Mouse (Mus musculus) limb, embryonic 12.5 days (tissue): ENCODE results near the gene Commd6. TPM values are rescaled to one million over a fixed set of nuclear protein-coding genes. Genes with fewer than 3 reads are reported as not detected.

ENCODE experiments used
- ATAC-seq: fragments of 200-750 bp; cut with Nextera tagmentation; 2 replicates; pipeline ENCODE4 v1.8.0; 2017; ENCODE audit warnings: low read depth, moderate TSS enrichment; ENCODE audit not compliant: insufficient number of reproducible peaks, insufficient read depth, low FRiP score, low TSS enrichment
- H3K27ac ChIP-seq: fragments of 300-500 bp; sonication (generic); 2 replicates; pipeline ENCODE4 v1.5.1; 2016; ENCODE audit warnings: mild to moderate bottlenecking, moderate library complexity
- H3K27me3 ChIP-seq: fragments of 300-500 bp; sonication (generic); 2 replicates; pipeline ENCODE4 v1.6.1; 2016; ENCODE audit warnings: mild to moderate bottlenecking, moderate library complexity
- H3K36me3 ChIP-seq: fragments of 300-500 bp; sonication (generic); 2 replicates; pipeline ENCODE4 v1.6.1; 2016; ENCODE audit warnings: mild to moderate bottlenecking, moderate library complexity
- H3K4me1 ChIP-seq: fragments of 300-500 bp; sonication (generic); replicated peaks from 2 replicates; pipeline ENCODE4 v1.6.1; 2016
- H3K4me2 ChIP-seq: fragments of 300-500 bp; sonication (generic); 2 replicates; pipeline ENCODE4 v1.6.1; 2016; ENCODE audit warnings: mild to moderate bottlenecking, moderate library complexity
- H3K4me3 ChIP-seq: fragments of 300-500 bp; sonication (generic); replicated peaks from 2 replicates; pipeline ENCODE4 v1.5.1; 2016; ENCODE audit warnings: mild to moderate bottlenecking
- H3K9ac ChIP-seq: fragments of 300-500 bp; sonication (generic); replicated peaks from 2 replicates; pipeline ENCODE4 v1.6.1; 2016; ENCODE audit warnings: mild to moderate bottlenecking, moderate library complexity
- H3K9me3 ChIP-seq: fragments of 300-500 bp; sonication (generic); 2 replicates; pipeline ENCODE4 v1.6.1; 2016; ENCODE audit warnings: mild to moderate bottlenecking, moderate library complexity
- WGBS: fragments of 180-500 bp; shearing (Covaris S2); methylation state at CpG from one replicate; pipeline ENCODE4 v1.1.7; 2016; 5-methylcytosine and 5-hydroxymethylcytosine counted together
- polyA plus RNA-seq: library from polyadenylated mRNA; unstranded; fragments of >200 nt; fragmentation: Nextera tagmentation; extraction: Ambion mirVana; gene quantifications from 2 replicates; pipeline ENCODE4 v1.2.1, GENCODE M21; 2016

Commd6 gene
- polyA plus RNA-seq, result 82.6 and 90.1 TPM in 2 replicates

GRCm38 (mm10) chr14:101640153-101640843 is at the start of gene Commd6:
Commd6 (minus strand) TSS chr14:101640686.
- peak within 1 kb of the TSS; percentile 76 for H3K4me2 ChIP-seq
- no peaks in the 10 kb centered on the region for H3K9me3 ChIP-seq
- H3K4me3 ChIP-seq, result peak within 1 kb of the TSS; percentile 82
- peak within 1 kb of the TSS; percentile 73 for H3K9ac ChIP-seq
- peak within 1 kb of the TSS; percentile 66 for H3K27ac ChIP-seq
- H3K4me1 ChIP-seq, result no peaks in the 10 kb centered on the region; the same call in 1 of the 2 replicates
- peak; percentile 96 for ATAC-seq
- under 1% methylated on average over 39 of the region's 39 CpGs for WGBS
- H3K27me3 ChIP-seq, result no peaks in the 10 kb centered on the region
- 0 out of 2 replicates have a peak, but pooled peaks cover 5% of the 10 kb centered on the region for H3K36me3 ChIP-seq

DNA sequence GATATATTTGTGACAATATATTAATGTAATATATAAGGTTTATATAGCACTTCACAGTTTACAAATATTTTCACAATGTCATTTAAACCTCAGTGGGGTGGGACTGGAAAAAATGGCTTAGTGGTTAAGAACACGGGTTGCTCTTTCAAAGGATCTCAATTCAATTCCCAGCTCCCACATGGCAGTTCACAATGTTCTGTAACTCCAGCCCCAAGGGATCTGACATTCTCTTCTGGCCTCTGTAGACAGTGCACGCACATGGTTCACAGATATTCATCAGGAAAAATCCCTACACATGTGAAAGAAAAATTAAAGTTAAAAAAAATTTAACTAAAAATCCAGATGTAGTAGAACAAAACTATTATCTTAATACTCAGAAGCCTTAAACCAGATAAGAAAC is 47.9 kb upstream of the Commd6 start:
- WGBS, result 88% methylated on average over 2 of the region's 2 CpGs
- no peak overlapping the region for H3K4me3 ChIP-seq
- ATAC-seq, result no peak

GRCm38 (mm10) chr14:101687696-101688095 is 47.2 kb upstream of the Commd6 start:
- no peaks in the 10 kb centered on the region for H3K9me3 ChIP-seq
- no peak overlapping the region for H3K4me3 ChIP-seq
- ATAC-seq, result no peak
- 92% methylated on average over 6 of the region's 6 CpGs for WGBS
- no peaks in the 10 kb centered on the region for H3K4me1 ChIP-seq
- no peak overlapping the region for H3K4me2 ChIP-seq
- no peaks in the 10 kb centered on the region for H3K27me3 ChIP-seq
- no peak overlapping the region for H3K27ac ChIP-seq
- no peak overlapping the region for H3K9ac ChIP-seq
- peaks cover 12% of the 10 kb centered on the region; the same call in 1 of the 2 replicates for H3K36me3 ChIP-seq

More for the DNA sequence above, 47.9 kb upstream of the Commd6 start:
- Histone ChIP-seq H3K9me3 (no peaks in the 10 kb centered on the region), H3K9ac (no peak overlapping the region), H3K27me3 (no peaks in the 10 kb centered on the region), H3K27ac (no peak overlapping the region), H3K4me1 (no peaks in the 10 kb centered on the region), H3K36me3 (peaks cover 12% of the 10 kb centered on the region; the same call in 1 of the 2 replicates), H3K4me2 (no peak overlapping the region)

GRCm38 (mm10) chr14:101672226-101672625 is 31.7 kb upstream of the Commd6 start:
- Histone ChIP-seq H3K4me1 (no peaks in the 10 kb centered on the region), H3K27me3 (no peaks in the 10 kb centered on the region), H3K36me3 (peaks cover 37% of the 10 kb centered on the region), H3K4me2 (no peak overlapping the region), H3K4me3 (no peak overlapping the region), H3K9ac (no peak overlapping the region), H3K9me3 (no peaks in the 10 kb centered on the region), H3K27ac (no peak overlapping the region)
- 95% methylated on average over 1 of the region's 1 CpGs for WGBS
- no peak for ATAC-seq

DNA sequence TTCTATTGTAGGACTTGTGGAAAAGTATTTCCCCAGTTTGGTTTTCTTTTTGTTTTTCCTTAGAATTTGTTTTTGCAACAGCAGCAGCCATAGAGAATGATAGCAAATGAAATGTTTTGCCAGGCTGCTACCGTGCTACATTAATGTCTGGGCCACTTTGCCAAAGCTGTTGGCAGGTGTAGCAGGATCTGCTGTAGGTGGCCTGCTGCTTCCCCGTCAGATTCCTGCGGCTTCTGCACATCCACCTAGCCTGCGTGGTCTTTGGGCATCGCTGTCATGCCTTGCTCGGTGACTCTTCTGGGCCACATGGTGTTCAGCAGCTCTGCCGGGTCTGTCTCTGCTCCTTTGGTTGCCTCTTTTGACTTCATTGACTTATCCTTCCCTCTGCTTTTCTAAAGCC is 28.1 kb upstream of the Commd6 start:
- ATAC-seq, result no peak
- Histone ChIP-seq H3K4me1 (no peaks in the 10 kb centered on the region), H3K27ac (no peak overlapping the region), H3K36me3 (peaks cover 37% of the 10 kb centered on the region), H3K27me3 (no peaks in the 10 kb centered on the region), H3K4me3 (no peak overlapping the region), H3K9me3 (no peaks in the 10 kb centered on the region), H3K9ac (no peak overlapping the region), H3K4me2 (no peak overlapping the region)
- 96% methylated on average over 7 of the region's 7 CpGs for WGBS

DNA sequence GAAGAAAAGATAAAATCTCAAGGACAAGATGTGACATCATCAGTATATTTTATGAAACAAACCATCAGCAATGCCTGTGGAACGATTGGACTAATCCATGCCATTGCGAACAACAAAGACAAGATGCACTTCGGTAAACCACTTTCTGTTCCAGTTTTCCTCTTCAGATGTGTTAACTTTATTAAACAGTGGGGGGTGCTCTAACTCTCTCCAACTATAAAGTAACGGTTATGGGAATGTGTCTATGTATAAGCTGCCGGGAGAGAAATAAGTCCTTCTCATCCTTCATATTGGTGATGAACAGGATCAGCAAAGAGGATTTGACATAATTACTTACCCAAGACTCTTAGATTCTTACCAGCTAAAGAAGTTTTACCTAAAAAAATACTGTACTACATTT is 26.1 kb upstream of the Commd6 start:
- Histone ChIP-seq H3K27me3 (no peaks in the 10 kb centered on the region), H3K4me3 (no peak overlapping the region), H3K4me2 (no peak overlapping the region), H3K4me1 (no peaks in the 10 kb centered on the region), H3K36me3 (peaks cover 34% of the 10 kb centered on the region), H3K9me3 (no peaks in the 10 kb centered on the region), H3K27ac (no peak overlapping the region), H3K9ac (no peak overlapping the region)
- ATAC-seq, result no peak
- WGBS, result 84% methylated on average over 5 of the region's 5 CpGs

GRCm38 (mm10) chr14:101666056-101666455 is 25.6 kb upstream of the Commd6 start:
- no peaks in the 10 kb centered on the region for H3K9me3 ChIP-seq
- 89% methylated on average over 7 of the region's 7 CpGs for WGBS

DNA sequence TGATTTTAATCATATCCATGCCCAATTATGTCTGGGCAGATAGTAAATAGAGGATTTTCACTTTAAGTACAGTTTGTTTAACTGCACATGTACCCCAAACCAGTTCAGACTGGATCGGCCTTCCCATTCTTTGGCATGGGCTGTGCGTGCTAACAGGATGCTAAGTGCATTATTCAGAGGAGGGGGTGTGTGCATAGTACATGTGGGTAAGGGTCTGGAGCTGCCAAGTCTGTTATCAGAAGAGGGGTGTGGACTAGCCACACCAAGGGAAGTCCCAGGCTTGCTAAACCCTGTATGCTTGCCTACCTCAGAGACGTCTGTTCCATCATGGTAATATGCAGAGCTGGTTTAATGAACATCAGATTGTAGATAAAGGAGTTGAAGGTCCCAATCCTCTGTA is 23.8 kb upstream of the Commd6 start:
- no peaks in the 10 kb centered on the region for H3K27me3 ChIP-seq
- no peak for ATAC-seq
- no peaks in the 10 kb centered on the region for H3K9me3 ChIP-seq
- whole genome bisulfite sequencing, result 83% methylated on average over 3 of the region's 3 CpGs
- H3K4me1 ChIP-seq, result 0 out of 2 replicates have a peak, but pooled peaks cover under 1% of the 10 kb centered on the region
- peaks cover 22% of the 10 kb centered on the region; the same call in 1 of the 2 replicates for H3K36me3 ChIP-seq
- H3K4me2 ChIP-seq, result no peak overlapping the region
- no peak overlapping the region for H3K9ac ChIP-seq
- H3K27ac ChIP-seq, result no peak overlapping the region
- no peak overlapping the region for H3K4me3 ChIP-seq

More at GRCm38 (mm10) chr14:101666056-101666455, 25.6 kb upstream of the Commd6 start:
- ATAC-seq, result no peak
- H3K36me3 ChIP-seq, result peaks cover 35% of the 10 kb centered on the region
- no peaks in the 10 kb centered on the region for H3K27me3 ChIP-seq
- H3K4me2 ChIP-seq, result no peak overlapping the region
- H3K9ac ChIP-seq, result no peak overlapping the region
- H3K27ac ChIP-seq, result no peak overlapping the region
- H3K4me1 ChIP-seq, result no peaks in the 10 kb centered on the region
- no peak overlapping the region for H3K4me3 ChIP-seq

GRCm38 (mm10) chr14:101661654-101662412 is 21.3 kb upstream of the Commd6 start:
- ATAC-seq, result no peak
- Histone ChIP-seq H3K27me3 (no peaks in the 10 kb centered on the region), H3K4me3 (no peak overlapping the region), H3K9me3 (no peaks in the 10 kb centered on the region), H3K27ac (no peak overlapping the region), H3K36me3 (peaks cover 12% of the 10 kb centered on the region; the same call in 1 of the 2 replicates), H3K9ac (no peak overlapping the region), H3K4me1 (0 out of 2 replicates have a peak, but pooled peaks cover 3% of the 10 kb centered on the region), H3K4me2 (no peak overlapping the region)
- 37% methylated on average over 3 of the region's 3 CpGs for WGBS

- no peak overlapping the region for H3K4me2 ChIP-seq
- no peaks in the 10 kb centered on the region for H3K27me3 ChIP-seq
- no peak overlapping the region for H3K27ac ChIP-seq
- peaks cover 7% of the 10 kb centered on the region; the same call in 1 of the 2 replicates for H3K36me3 ChIP-seq
- H3K4me1 ChIP-seq, result 0 out of 2 replicates have a peak, but pooled peaks cover 6% of the 10 kb centered on the region
- H3K4me3 ChIP-seq, result no peak overlapping the region
- 84% methylated on average over 10 of the region's 10 CpGs for WGBS
- no peak for ATAC-seq
- no peak overlapping the region for H3K9ac ChIP-seq
- no peaks in the 10 kb centered on the region for H3K9me3 ChIP-seq
Observed at GRCm38 (mm10) chr14:101656307-101656706, 15.8 kb upstream of the Commd6 start.

GRCm38 (mm10) chr14:101654526-101654909 is 14.0 kb upstream of the Commd6 start:
- H3K4me1 ChIP-seq, result 0 out of 2 replicates have a peak, but pooled peaks cover 6% of the 10 kb centered on the region
- H3K27me3 ChIP-seq, result no peaks in the 10 kb centered on the region
- H3K36me3 ChIP-seq, result no peaks in the 10 kb centered on the region
- under 1% methylated on average over 10 of the region's 10 CpGs for WGBS
- H3K4me2 ChIP-seq, result peak overlapping the region; percentile 88
- no peaks in the 10 kb centered on the region for H3K9me3 ChIP-seq
- H3K4me3 ChIP-seq, result peak overlapping the region; percentile 97
- no peak for ATAC-seq
- H3K27ac ChIP-seq, result no peak overlapping the region
- H3K9ac ChIP-seq, result peak overlapping the region; percentile 82
